Mouse (Mus musculus) stomach, postnatal 0 days (tissue): ENCODE results near the gene Ccdc60.

Experiments
- CTCF ChIP-seq: IDR thresholded peaks from 2 replicates; pipeline ENCODE4 v1.5.1; 2016; ENCODE audit warnings: antibody characterized with exemption, low read depth, mild to moderate bottlenecking, moderate library complexity
- EP300 ChIP-seq: optimal IDR thresholded peaks from 2 replicates; pipeline ENCODE3; 2016; ENCODE audit warnings: antibody characterized with exemption

- TF ChIP-seq EP300 (no peak), CTCF (no peak)
These were observed 173.5 kb downstream of the Ccdc60 start for GRCm38 (mm10) chr5:116115071-116115834.
